17 mouse cellular contexts compared by ENCODE assay signal in the genomic region with DNA sequence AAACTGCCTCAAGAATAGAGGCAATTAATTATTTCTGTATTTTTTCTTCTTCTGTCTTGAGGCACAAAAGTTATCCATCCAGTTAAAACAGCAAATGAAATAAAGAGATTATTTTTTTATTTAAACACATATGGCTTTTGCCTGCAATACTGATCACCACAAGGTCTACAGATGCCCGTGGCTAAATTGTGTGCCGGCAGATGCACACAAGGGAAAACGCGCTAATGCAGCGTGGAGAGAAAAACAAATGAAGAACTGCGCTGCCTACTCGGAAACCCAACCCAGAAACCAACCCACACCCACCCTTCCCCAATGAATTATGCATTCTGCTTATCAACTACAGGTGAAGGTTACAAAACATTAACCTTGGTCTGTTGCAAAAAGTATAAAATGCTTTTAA. TPM values are rescaled to one million over a fixed set of nuclear protein-coding genes. Genes with fewer than 3 reads are reported as not detected.
A peak's percentile ranks its signal among the peaks of the same experiment; 100 is the strongest.
DNase-seq lines count a peak whose midpoint lies in the region; ATAC-seq and TF ChIP-seq lines count a peak whose summit lies in the region.
"Had no signal": no experiment of that assay in that cellular context is flagged by ENCODE, and none has a peak within 500 bp of the region (broad histone marks: within the 10 kb centered on the region; RNA-seq: fewer than 3 reads in every experiment).

No protein-coding gene starts in this region.

- ATAC-seq in hindbrain, embryonic 12.5 days (ENCODE audit: low FRiP score): peak; percentile 55
- ATAC-seq in hindbrain, postnatal 0 days: no peak
- no peak for ATAC-seq in neural tube, embryonic 13.5 days (ENCODE audit: low read depth)

- no peaks in the 10 kb centered on the region for H3K9me3 ChIP-seq in heart, embryonic 10.5 days
- no peaks in the 10 kb centered on the region for H3K9me3 ChIP-seq in hindbrain, embryonic 12.5 days (replicated peaks)
- H3K9me3 ChIP-seq in hindbrain, postnatal 0 days (ENCODE audit: low read length): no peaks in the 10 kb centered on the region
- no peaks in the 10 kb centered on the region for H3K9me3 ChIP-seq in neural tube, embryonic 13.5 days
- H3K9me3 ChIP-seq: embryonic facial prominence, embryonic 15.5 days; forebrain, embryonic 12.5 days; lung, embryonic 15.5 days had no signal

- H3K4me2 ChIP-seq in hindbrain, embryonic 12.5 days (replicated peaks): no peak overlapping the region
- H3K4me2 ChIP-seq in hindbrain, postnatal 0 days (ENCODE audit: low read depth, low read length): peak overlapping the region; percentile 38
- H3K4me2 ChIP-seq in neural tube, embryonic 13.5 days: no peak overlapping the region
- H3K4me2 ChIP-seq: embryonic facial prominence, embryonic 15.5 days; forebrain, embryonic 12.5 days; liver, embryonic 11.5 days; lung, embryonic 15.5 days had no signal

- WGBS in heart, embryonic 10.5 days: 66% methylated on average over 7 of the region's 7 CpGs
- 14% methylated on average over 7 of the region's 7 CpGs for WGBS in hindbrain, embryonic 12.5 days
- WGBS in hindbrain, postnatal 0 days: 34% methylated on average over 7 of the region's 7 CpGs
- WGBS in neural tube, embryonic 13.5 days: 17% methylated on average over 7 of the region's 7 CpGs

- H3K36me3 ChIP-seq in heart, embryonic 10.5 days: no peaks in the 10 kb centered on the region
- no peaks in the 10 kb centered on the region for H3K36me3 ChIP-seq in hindbrain, embryonic 12.5 days
- H3K36me3 ChIP-seq in hindbrain, postnatal 0 days (ENCODE audit: insufficient read depth, low read length): no peaks in the 10 kb centered on the region
- H3K36me3 ChIP-seq in neural tube, embryonic 13.5 days: 0 out of 2 replicates have a peak, but pooled peaks cover 5% of the 10 kb centered on the region
- H3K36me3 ChIP-seq: embryonic facial prominence, embryonic 15.5 days; forebrain, embryonic 12.5 days; lung, embryonic 15.5 days had no signal

- peaks cover 3% of the 10 kb centered on the region for H3K4me1 ChIP-seq in heart, embryonic 10.5 days
- peaks cover 20% of the 10 kb centered on the region for H3K4me1 ChIP-seq in hindbrain, embryonic 12.5 days
- H3K4me1 ChIP-seq in hindbrain, postnatal 0 days (ENCODE audit: insufficient read depth, low read length): no peaks in the 10 kb centered on the region
- peaks cover 35% of the 10 kb centered on the region for H3K4me1 ChIP-seq in neural tube, embryonic 13.5 days (replicated peaks)

- H3K27ac ChIP-seq in heart, embryonic 10.5 days: no peak overlapping the region
- peak overlapping the region; percentile 70; the same call in 1 of the 2 replicates for H3K27ac ChIP-seq in hindbrain, embryonic 12.5 days
- H3K27ac ChIP-seq in hindbrain, postnatal 0 days: peak overlapping the region; percentile 73
- peak overlapping the region; percentile 63 for H3K27ac ChIP-seq in neural tube, embryonic 13.5 days (replicated peaks)
- H3K27ac ChIP-seq: embryonic facial prominence, embryonic 15.5 days; forebrain, embryonic 12.5 days; lung, embryonic 15.5 days had no signal

- DNase-seq in heart, adult 11 months: peak; percentile 19
- no peak for DNase-seq in heart, embryonic 10.5 days (ENCODE audit: low spot score)
- peak; percentile 67 for DNase-seq in hindbrain, postnatal 0 days (ENCODE audit: low spot score)
- no peak for DNase-seq in adrenal gland, adult 2 months
- no peak for DNase-seq in testis, postnatal 14 days (ENCODE audit: low spot score)
- DNase-seq: adrenal gland, postnatal 14 days; kidney, adult 18-20 months; kidney, postnatal 4 days; thymus, adult 18-20 months had no signal

- peaks cover 26% of the 10 kb centered on the region; the same call in 1 of the 2 replicates for H3K27me3 ChIP-seq in heart, embryonic 10.5 days (ENCODE audit: insufficient read depth, poor library complexity, severe bottlenecking)
- H3K27me3 ChIP-seq in hindbrain, embryonic 12.5 days: peaks cover 7% of the 10 kb centered on the region; the same call in 1 of the 2 replicates
- H3K27me3 ChIP-seq in hindbrain, postnatal 0 days (ENCODE audit: insufficient read depth, low read length): no peaks in the 10 kb centered on the region
- H3K27me3 ChIP-seq in neural tube, embryonic 13.5 days: peaks cover 7% of the 10 kb centered on the region

- H3K4me3 ChIP-seq in heart, embryonic 10.5 days: no peak overlapping the region
- no peak overlapping the region for H3K4me3 ChIP-seq in hindbrain, embryonic 12.5 days
- no peak overlapping the region for H3K4me3 ChIP-seq in hindbrain, postnatal 0 days (ENCODE audit: low read length)
- H3K4me3 ChIP-seq in neural tube, embryonic 13.5 days: no peak overlapping the region
- H3K4me3 ChIP-seq: embryonic facial prominence, embryonic 15.5 days; forebrain, embryonic 12.5 days; lung, embryonic 15.5 days had no signal

- no peak for TF ChIP-seq CTCF in hindbrain, postnatal 0 days (IDR thresholded peaks at IDR 0.05; ENCODE audit: low read depth)

- no peak overlapping the region for H3K9ac ChIP-seq in hindbrain, embryonic 12.5 days
- H3K9ac ChIP-seq in hindbrain, postnatal 0 days (replicated peaks; ENCODE audit: low read length): no peak overlapping the region
- H3K9ac ChIP-seq in neural tube, embryonic 13.5 days: no peak overlapping the region
- H3K9ac ChIP-seq: embryonic facial prominence, embryonic 15.5 days; forebrain, embryonic 12.5 days; lung, embryonic 15.5 days had no signal

RNA-seq across cellular contexts. Expression of gene Mab21l1, which starts 7.1 kb away (rescaled TPM):
- 4.0 and 4.1 TPM in 2 replicates for polyA plus RNA-seq in heart, embryonic 10.5 days (2016; fragmentation: Nextera tagmentation; extraction: Ambion mirVana)
- polyA plus RNA-seq in hindbrain, embryonic 12.5 days (2016; fragmentation: Nextera tagmentation; extraction: Ambion mirVana): 104 and 115 TPM in 2 replicates
- total RNA-seq in hindbrain, postnatal 0 days (2014; rRNA removed): 132 and 137 TPM in 2 replicates
- polyA plus RNA-seq in hindbrain, postnatal 0 days (2015; fragmentation: Nextera tagmentation; extraction: Ambion mirVana): 175 and 179 TPM in 2 replicates
- polyA plus RNA-seq in neural tube, embryonic 13.5 days (2015; fragmentation: Nextera tagmentation; extraction: Ambion mirVana): 80.7 and 96.6 TPM in 2 replicates
- 1 to 10 TPM in 1 of 2 experiments, under 1 TPM in 1; 0.58 to 1.9 TPM for total RNA-seq in adrenal gland, adult 2 months (2021)
- 0.22 and 0.73 TPM in 2 replicates for polyA plus RNA-seq in adrenal gland, adult 2 months (2012; rRNA removed)
- total RNA-seq: hematopoietic stem cell, adult 5-6 weeks; megakaryocyte, adult 5-6 weeks had no signal

Comparison
In these comparisons a context has a peak if more than half of its experiments do, and no peak if none do; other contexts are left out.
1. DNase-seq: peak in heart, adult 11 months (single experiment) and hindbrain, postnatal 0 days (single experiment); none in heart, embryonic 10.5 days (single experiment), adrenal gland, adult 2 months (single experiment) and testis, postnatal 14 days (single experiment).
2. RNA of gene Mab21l1, which starts 7.1 kb away (polyA plus RNA-seq): 175 to 179 TPM in hindbrain, postnatal 0 days, 104 to 115 TPM in hindbrain, embryonic 12.5 days and 80.7 to 96.6 TPM in neural tube, embryonic 13.5 days; 4.0 to 4.1 TPM in heart, embryonic 10.5 days and 0.22 to 0.73 TPM in adrenal gland, adult 2 months; every median in the first group is over 10 times any median in the second.